Mouse (Mus musculus) testis, postnatal 14 days (tissue): ENCODE results near the gene Ecsit.
"Not testable (repeated sequence)": the region's sequence is repeated elsewhere in the genome, so short reads cannot be mapped to it uniquely, and the experiment has no call there.

Experiments used
- DNase-seq: peaks from one replicate; pipeline ENCODE4 v3.0.0; 2021; ENCODE audit warnings: low spot score

The Ecsit gene

GRCm38 (mm10) chr9:22089281-22089680 lies 4.0 kb upstream of the Ecsit start:
- DNase-seq = no peak

- no peak for DNase-seq
These were observed 1.9 kb upstream of the Ecsit start for GRCm38 (mm10) chr9:22087034-22087618.

GRCm38 (mm10) chr9:22086012-22086411 lies 774 bp upstream of the Ecsit start:
- DNase-seq = no peak

GRCm38 (mm10) chr9:22084667-22085021 lies 594 bp downstream of the Ecsit start:
- DNase-seq = no peak

- no peak for DNase-seq
These were observed 9.0 kb downstream of the Ecsit start for GRCm38 (mm10) chr9:22076223-22076622.

- not testable (repeated sequence) for DNase-seq
These were observed 9.5 kb downstream of the Ecsit start for GRCm38 (mm10) chr9:22075778-22076177.

GRCm38 (mm10) chr9:22072276-22072675 lies 13.0 kb downstream of the Ecsit start:
- no peak for DNase-seq

- DNase-seq = peak; percentile 97
These were observed 14.3 kb downstream of the Ecsit start, which contains the start of the genes Gm49318 and Zfp653 for GRCm38 (mm10) chr9:22070791-22071573. Gm49318 (minus strand) TSS chr9:22071259. Zfp653 (minus strand) TSS chr9:22071376.

- no peak for DNase-seq
These were observed 15.2 kb downstream of the Ecsit start for GRCm38 (mm10) chr9:22069881-22070553.

- DNase-seq = no peak
These were observed 18.0 kb downstream of the Ecsit start for GRCm38 (mm10) chr9:22067195-22067594.

GRCm38 (mm10) chr9:22066433-22066832 lies 18.8 kb downstream of the Ecsit start:
- no peak for DNase-seq

GRCm38 (mm10) chr9:22065642-22066041 lies 19.6 kb downstream of the Ecsit start:
- no peak for DNase-seq

- no peak for DNase-seq
These were observed 20.9 kb downstream of the Ecsit start for GRCm38 (mm10) chr9:22064341-22064740.

- DNase-seq = no peak
These were observed 23.9 kb downstream of the Ecsit start for GRCm38 (mm10) chr9:22061339-22061738.

- DNase-seq = no peak
These were observed 27.2 kb downstream of the Ecsit start for GRCm38 (mm10) chr9:22058011-22058424.

- DNase-seq = no peak
These were observed 28.2 kb downstream of the Ecsit start for GRCm38 (mm10) chr9:22057031-22057517.

GRCm38 (mm10) chr9:22056303-22056910 lies 28.8 kb downstream of the Ecsit start:
- DNase-seq = no peak

GRCm38 (mm10) chr9:22055713-22056112 lies 29.5 kb downstream of the Ecsit start:
- no peak for DNase-seq

GRCm38 (mm10) chr9:22054411-22055076 lies 30.7 kb downstream of the Ecsit start:
- DNase-seq = peak; percentile 69

GRCm38 (mm10) chr9:22053657-22054056 lies 31.6 kb downstream of the Ecsit start:
- no peak for DNase-seq

- peak; percentile 67 for DNase-seq
These were observed 33.3 kb downstream of the Ecsit start, which contains the start of gene Elavl3 for GRCm38 (mm10) chr9:22051958-22052254. Elavl3 (minus strand) TSS chr9:22052023.
